Mouse (Mus musculus) thymus, postnatal 4 days (tissue): Measurements from ENCODE around the gene Cxcr2.
A peak's percentile ranks its signal among the peaks of the same experiment; 100 is the strongest.
"Not testable (repeated sequence)": the region's sequence is repeated elsewhere in the genome, so short reads cannot be mapped to it uniquely, and the experiment has no call there.

Experiments used
- DNase-seq: peaks from one replicate; pipeline ENCODE4 v3.0.0; 2021

The Cxcr2 gene

GRCm38 (mm10) chr1:74141781-74142180, 12.0 kb upstream of the Cxcr2 start:
- no peak for DNase-seq

DNA sequence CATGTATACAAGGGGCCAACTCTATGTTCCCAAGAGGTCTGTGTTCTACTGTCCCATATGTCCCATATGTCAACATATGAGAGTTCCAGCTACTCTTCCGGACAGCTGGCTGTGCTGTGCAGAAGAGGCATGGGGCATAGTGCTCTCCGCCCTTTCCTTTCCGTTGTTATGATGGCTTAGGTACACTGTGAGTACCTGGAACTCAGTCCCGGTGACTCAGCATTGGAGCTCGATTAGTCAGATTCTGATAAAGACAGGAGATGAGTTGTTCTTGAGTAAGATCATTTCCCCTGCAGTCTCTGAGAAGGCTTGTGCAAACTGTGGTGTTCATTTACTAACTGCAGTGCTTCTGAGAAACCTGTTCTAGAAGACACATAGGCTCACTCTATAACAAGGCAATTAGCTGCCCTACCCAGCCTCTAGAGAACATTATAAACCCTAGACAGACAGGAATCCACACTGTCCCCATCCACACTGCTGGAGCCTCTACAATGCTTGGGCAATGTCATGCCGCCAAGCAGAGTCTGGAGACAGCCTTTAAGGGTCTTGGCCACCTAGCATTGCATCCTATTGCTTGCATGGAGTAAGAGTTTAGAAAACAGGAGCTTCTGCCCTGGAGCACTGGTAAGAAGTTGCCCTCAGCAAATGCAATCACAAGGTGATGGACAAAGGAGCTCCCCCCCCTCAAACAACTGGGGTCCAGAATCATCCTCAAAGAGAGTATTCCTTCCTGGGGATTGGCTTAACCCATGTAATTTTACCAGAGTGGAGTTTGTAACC, 4.5 kb upstream of the Cxcr2 start:
- DNase-seq, result no peak

DNA sequence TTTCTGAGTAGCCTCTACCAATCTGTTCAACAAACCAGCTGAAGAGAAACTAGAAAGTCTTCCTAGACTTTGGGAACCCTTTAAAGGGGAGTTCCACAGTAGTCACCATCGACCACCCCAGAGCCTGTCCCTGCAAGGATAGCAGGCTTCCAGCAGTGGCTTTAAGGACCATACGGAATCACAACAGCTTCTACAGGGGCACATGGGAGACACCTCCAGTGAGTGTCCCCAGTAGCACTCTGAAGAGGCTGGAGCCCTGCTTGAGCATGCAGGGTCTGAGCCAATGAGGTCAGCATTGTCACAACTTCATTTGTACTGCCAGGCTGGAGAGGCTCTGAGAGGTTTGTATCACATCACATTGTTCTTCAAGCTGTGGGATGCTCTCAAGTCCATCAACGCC, 3.7 kb upstream of the Cxcr2 start:
- DNase-seq, result no peak

- DNase-seq, result no peak
Observed at GRCm38 (mm10) chr1:74151091-74151490, 2.7 kb upstream of the Cxcr2 start.

DNA sequence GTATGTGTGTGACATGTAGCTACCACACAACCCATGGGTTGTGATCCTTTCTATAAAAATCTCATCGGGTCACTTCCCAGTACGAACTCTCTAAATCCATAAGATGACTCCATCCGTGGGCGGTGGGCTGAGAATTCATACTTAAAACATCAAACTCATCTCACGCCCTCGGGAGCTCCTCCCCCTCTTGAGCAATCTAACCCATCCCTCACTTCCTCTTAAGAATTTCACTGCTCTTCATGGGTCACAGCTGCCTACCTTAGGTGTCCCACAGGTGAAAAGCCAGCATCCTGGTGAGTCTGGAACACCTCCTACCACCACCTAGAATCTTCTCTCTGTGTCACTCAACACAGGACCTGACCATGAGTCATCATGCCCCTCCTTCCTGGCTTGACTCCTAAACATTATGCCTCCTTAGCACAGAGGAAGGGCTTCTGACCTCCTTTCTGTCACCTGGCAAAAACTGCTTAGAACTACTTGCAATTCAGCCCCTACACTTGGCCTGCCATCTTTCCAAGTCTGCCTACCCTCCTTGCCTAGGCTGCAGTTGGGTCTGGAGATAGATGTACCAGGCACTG, 1.7 kb downstream of the Cxcr2 start:
- DNase-seq, result peak; percentile 20

DNA sequence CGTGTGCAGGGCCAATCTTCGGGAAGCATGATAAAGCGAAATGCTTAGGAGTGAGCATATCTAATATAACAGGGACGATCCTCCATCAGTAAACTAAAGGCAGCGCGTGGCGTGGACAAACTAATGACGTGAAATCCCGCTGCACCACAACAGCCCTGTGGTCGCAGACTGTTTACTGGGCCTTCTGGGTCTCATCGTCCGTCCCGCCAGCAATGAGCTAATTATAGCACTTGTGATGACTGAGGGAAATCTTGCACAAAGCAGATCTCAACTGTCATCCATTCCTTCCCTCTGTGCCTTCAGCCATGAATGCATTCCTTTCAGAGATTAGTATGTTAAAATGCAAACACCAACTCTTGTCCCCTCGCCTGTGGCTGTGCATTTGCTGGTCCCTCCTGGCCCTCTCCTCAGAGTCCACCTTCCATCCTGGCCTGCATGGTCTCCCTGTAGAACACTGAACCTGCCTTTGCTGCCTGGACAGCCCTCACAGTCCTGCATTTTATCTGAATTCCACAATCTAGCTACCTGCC, 2.7 kb downstream of the Cxcr2 start:
- DNase-seq, result no peak

GRCm38 (mm10) chr1:74159613-74160012, 5.8 kb downstream of the Cxcr2 start:
- DNase-seq, result not testable (repeated sequence)

DNA sequence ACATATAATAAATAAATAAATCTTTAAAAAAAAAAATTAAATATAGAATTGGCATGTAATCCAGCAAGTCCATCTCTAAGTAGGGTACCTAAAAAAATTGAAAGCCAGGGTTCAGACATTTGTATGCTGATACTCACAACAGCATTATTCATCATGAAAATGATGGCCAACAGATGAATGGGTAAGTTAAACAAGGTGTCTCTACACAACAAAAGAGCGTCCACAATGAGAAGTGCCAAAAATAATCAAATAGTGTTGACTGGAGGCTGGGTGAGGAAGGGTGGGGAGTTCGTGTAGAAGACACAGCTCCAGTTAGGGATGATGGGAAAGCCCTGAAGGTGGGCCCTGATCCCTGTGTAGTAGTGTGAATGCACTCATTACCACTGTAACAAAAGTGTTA, 6.2 kb downstream of the Cxcr2 start:
- no peak for DNase-seq

GRCm38 (mm10) chr1:74167136-74167535, 13.3 kb downstream of the Cxcr2 start:
- DNase-seq, result no peak

GRCm38 (mm10) chr1:74169721-74170120, 15.9 kb downstream of the Cxcr2 start:
- DNase-seq, result no peak

GRCm38 (mm10) chr1:74172722-74173121, 18.9 kb downstream of the Cxcr2 start:
- DNase-seq, result no peak

DNA sequence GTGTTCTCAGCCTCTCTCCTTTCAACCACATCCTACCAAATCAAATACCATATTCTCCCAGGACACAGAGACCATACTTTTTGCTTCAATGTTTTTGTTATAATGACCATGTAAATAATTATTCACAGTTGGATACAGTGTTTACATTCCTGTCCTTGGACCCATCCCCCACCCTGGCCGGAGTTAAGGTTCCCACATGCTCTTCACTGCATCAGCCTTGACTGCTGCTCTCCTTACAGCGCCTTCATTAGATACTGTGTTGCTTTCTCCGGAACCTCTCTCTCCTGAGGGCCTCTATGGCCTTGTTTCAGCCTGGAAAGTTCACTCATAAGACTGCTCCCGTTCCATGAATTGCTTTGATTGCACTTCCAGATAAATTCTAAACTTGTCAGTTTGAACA, 21.9 kb downstream of the Cxcr2 start:
- no peak for DNase-seq

DNA sequence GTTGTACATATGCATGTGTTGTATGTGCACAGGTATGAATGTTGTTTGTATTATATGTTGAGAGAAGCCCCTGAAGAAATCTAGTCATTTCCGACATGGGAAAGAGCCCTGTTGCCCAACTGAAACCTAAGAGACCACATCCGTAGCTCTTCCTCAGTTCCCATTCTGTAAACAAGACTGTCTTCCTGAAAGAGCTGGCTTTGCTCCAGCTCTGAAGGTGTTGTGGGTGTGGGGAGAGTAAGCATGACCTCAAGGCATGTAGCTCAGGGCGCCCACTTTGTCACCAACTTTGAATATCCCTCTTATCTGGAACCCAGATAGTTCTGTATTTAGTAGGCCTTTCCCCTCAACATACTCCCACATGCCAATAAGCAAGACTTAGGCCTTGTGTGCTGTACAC, 24.8 kb downstream of the Cxcr2 start:
- DNase-seq, result no peak

GRCm38 (mm10) chr1:74179624-74180408, 26.0 kb downstream of the Cxcr2 start:
- DNase-seq, result no peak

- no peak for DNase-seq
Observed at GRCm38 (mm10) chr1:74181462-74181861, 27.7 kb downstream of the Cxcr2 start.

GRCm38 (mm10) chr1:74183006-74183405, 29.2 kb downstream of the Cxcr2 start:
- no peak for DNase-seq

DNA sequence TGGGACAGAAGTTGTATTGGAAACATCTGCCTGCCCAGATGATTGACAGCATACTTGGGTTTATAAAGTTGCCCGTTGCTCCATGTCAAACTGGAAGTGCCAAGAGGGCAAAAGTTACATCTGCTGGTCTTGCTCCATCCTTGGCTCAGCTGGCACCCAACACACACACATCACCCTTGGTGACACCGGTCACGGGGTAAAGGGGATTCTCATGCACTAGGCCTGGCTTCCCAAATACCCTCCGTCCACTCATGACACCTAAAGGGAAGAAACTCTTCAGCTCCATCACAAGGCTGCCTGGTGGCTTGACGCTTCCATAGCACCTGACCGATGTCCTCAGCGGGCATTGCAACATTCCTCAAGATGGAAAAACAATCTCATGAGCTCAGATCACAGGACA, 36.7 kb downstream of the Cxcr2 start:
- DNase-seq, result no peak

DNA sequence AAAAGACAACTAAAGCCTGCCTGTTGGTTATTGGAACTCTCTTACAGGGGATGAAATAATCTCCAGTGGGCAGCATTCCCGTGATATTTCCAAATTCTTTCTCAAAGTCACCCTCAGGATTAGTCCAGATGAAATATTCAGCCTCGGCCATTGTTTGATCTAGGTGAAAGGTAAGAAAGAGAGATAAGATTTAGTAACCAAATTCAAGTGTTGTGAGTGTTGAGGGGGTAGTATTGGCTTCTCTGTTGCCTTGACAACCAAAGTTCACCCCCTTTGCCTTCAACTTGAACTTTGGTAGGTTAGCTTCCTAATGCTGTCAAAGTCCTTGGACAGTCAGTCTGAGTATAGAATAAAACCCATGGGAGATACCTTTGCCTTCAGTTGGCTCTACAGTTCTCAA, 38.9 kb downstream of the Cxcr2 start:
- DNase-seq, result no peak

DNA sequence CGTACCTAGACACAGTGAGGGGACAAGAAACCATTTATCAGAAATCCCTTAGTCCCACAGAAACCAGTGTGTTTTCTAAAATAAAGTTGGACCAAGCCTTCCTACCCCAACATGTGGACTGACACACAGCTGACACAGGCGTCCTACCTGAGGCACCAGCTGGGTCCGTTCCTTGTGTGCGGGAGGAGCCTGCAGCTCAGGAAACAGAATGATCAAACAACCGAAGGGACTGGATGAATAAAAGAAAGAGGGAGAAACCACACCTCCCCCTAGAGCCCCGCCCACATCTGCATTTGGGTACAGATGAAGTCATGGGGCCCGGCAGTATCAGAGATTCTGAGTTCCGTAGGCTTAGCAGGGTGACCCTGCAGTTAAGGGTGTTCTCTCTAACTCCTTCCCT, 40.7 kb downstream of the Cxcr2 start, which contains the start of gene Cxcr1:
TSS of gene Cxcr1 (minus strand) at position 187 of the 400 bp plus-strand sequence.
- DNase-seq, result no peak

DNA sequence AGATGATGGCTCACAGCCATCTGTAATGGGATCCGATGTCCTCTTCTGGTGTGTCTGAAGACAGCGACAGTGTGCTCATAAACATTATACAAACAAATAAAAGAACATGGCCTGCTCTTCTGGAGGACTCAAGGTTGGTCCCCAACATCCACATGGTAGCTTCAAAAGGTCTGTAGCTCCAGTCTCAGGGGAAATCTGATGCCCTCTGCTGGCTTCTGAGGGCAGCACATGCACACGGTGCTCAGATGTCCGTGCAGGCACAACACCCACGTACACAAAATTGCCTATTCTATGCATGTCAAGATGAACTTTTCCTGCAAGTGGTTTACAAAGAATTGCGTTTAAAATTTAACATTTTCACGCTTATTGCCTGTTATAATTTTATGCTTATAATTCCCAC, 42.2 kb downstream of the Cxcr2 start:
- peak; percentile 60 for DNase-seq

- DNase-seq, result no peak
Observed at GRCm38 (mm10) chr1:74196621-74197419, 43.0 kb downstream of the Cxcr2 start.

DNA sequence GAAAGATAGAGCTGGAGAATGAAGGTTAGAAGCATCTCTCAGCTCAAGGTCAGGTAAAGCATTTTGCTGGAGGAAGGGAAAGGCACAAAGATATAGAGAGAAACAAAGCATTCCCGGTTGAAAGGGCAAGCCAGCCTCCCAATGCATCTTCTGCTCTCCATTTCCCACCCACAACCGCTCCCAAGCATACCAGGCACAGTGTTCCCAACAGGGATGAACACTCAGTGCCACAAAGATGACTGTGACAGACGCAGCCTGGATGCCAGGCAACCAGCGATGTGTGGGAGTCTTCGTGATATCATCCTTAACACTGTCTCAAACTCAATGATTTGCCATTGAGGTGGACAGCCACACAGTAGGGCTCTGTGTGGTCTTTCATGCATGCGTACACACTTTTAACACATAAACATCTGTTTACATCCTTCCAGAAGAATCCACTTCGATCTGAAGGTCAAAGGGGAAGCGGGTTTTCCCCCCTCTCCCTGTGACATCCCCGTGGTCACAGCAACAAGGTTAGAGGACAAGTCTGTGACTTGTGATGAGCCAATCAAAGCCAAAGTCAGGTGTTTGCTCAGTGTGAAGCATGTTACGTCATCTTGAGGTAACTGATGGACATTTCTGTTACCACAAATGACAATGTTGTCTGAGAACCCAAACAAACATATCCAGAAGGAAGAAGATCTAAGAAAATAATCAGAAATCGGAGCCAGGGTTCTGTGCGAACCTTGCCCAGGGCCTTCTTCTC, 44.1 kb downstream of the Cxcr2 start:
- no peak for DNase-seq
